Mouse (Mus musculus) forebrain, embryonic 11.5 days (tissue): ENCODE measurements at regions not wholly inside any gene's neighbourhood (a gene's known extent, or its start where the extent isn't known, plus 50 kb on each side); places are given as distances from the start of the nearest gene placed in this dataset.
"Not testable (repeated sequence)": the region's sequence is repeated elsewhere in the genome, so short reads cannot be mapped to it uniquely, and the experiment has no call there.

Experiments
- ATAC-seq: fragments of 200-750 bp; cut with Nextera tagmentation; replicated peaks from 2 replicates; pipeline ENCODE4 v1.8.0; 2017; ENCODE audit warnings: moderate TSS enrichment; ENCODE audit not compliant: low FRiP score
- DNase-seq: peaks from one replicate; pipeline ENCODE4 v3.0.0-alpha.2; 2017; ENCODE audit warnings: low spot score
- H3K27ac ChIP-seq: fragments of 300-500 bp; sonication (generic); 2 replicates; pipeline ENCODE4 v1.5.1; 2014; ENCODE audit warnings: low read depth, low read length
- H3K27me3 ChIP-seq: fragments of 300-500 bp; sonication (generic); 2 replicates; pipeline ENCODE4 v1.6.1; 2014; ENCODE audit warnings: mild to moderate bottlenecking, low read length, mixed read lengths; ENCODE audit not compliant: control insufficient read depth, insufficient read depth
- H3K36me3 ChIP-seq: fragments of 300-500 bp; sonication (generic); 2 replicates; pipeline ENCODE4 v1.6.1; 2014; ENCODE audit warnings: mild to moderate bottlenecking, low read length, moderate library complexity, mixed read lengths; ENCODE audit not compliant: control insufficient read depth, insufficient read depth
- H3K4me1 ChIP-seq: fragments of 300-500 bp; sonication (generic); replicated peaks from 2 replicates; pipeline ENCODE4 v1.6.1; 2014; ENCODE audit warnings: low read length, mixed read lengths; ENCODE audit not compliant: control insufficient read depth, insufficient read depth
- H3K4me2 ChIP-seq: fragments of 300-500 bp; sonication (generic); 2 replicates; pipeline ENCODE4 v1.6.1; 2014; ENCODE audit warnings: low read depth, mild to moderate bottlenecking, low read length, moderate library complexity, mixed read lengths; ENCODE audit not compliant: severe bottlenecking
- H3K4me3 ChIP-seq: fragments of 300-500 bp; sonication (generic); 2 replicates; pipeline ENCODE4 v1.5.1; 2014; ENCODE audit warnings: low read depth, low read length
- H3K9ac ChIP-seq: fragments of 300-500 bp; sonication (generic); 2 replicates; pipeline ENCODE4 v1.6.1; 2014; ENCODE audit warnings: low read length
- H3K9me3 ChIP-seq: fragments of 300-500 bp; sonication (generic); 2 replicates; pipeline ENCODE4 v1.6.1; 2016; ENCODE audit warnings: low read length, mixed read lengths; ENCODE audit not compliant: control insufficient read depth
- WGBS: fragments of 180-500 bp; shearing (Covaris S2); extraction: QIAGEN DNeasy Blood & Tissue Kit; methylation state at CpG from one replicate; pipeline ENCODE4 v1.1.7; 2014; 5-methylcytosine and 5-hydroxymethylcytosine counted together

DNA sequence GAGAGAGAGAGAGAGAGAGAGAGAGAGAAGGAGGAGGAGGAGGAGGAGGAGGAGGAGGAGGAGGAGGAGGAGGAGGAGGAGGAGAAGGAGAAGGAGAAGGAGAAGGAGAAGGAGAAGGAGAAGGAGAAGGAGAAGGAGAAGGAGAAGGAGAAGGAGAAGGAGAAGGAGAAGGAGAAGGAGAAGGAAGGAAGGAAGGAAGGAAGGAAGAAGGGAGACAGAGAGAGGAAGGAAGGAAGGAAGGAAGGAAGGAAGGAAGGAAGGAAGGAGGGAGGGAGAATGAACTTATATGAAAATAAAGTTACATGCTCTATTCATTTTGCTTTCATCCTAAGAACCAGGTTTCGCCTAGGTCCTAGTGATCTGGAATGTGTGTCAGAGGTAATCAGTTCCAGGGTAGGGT, 302.4 kb upstream of the Irx2 start:
- H3K4me2 ChIP-seq, ATAC-seq, H3K4me3 ChIP-seq, H3K9ac ChIP-seq, DNase-seq, H3K9me3 ChIP-seq, H3K36me3 ChIP-seq, H3K27me3 ChIP-seq, H3K27ac ChIP-seq, H3K4me1 ChIP-seq: not testable (repeated sequence)
- 70% methylated on average over 1 of the region's 1 CpGs for WGBS

- H3K36me3 ChIP-seq = no peaks in the 10 kb centered on the region
- H3K9ac ChIP-seq = no peak overlapping the region
- WGBS = 3% methylated on average over 6 of the region's 6 CpGs
- H3K4me2 ChIP-seq = no peak overlapping the region
- peaks cover 2% of the 10 kb centered on the region; the same call in 1 of the 2 replicates for H3K4me1 ChIP-seq
- no peak overlapping the region for H3K27ac ChIP-seq
- ATAC-seq = peak; percentile 71
- no peaks in the 10 kb centered on the region for H3K9me3 ChIP-seq
- no peak for DNase-seq
- no peak overlapping the region for H3K4me3 ChIP-seq
- H3K27me3 ChIP-seq = peaks cover 77% of the 10 kb centered on the region
These were observed 282.9 kb upstream of the Irx2 start for GRCm38 (mm10) chr13:72345647-72346133.

GRCm38 (mm10) chr13:72346207-72346943, 282.2 kb upstream of the Irx2 start:
- ATAC-seq (peak; percentile 63; the same call in 1 of the 2 replicates), DNase-seq (no peak)
- Histone ChIP-seq H3K36me3 (no peaks in the 10 kb centered on the region), H3K4me2 (no peak overlapping the region), H3K9me3 (no peaks in the 10 kb centered on the region), H3K9ac (no peak overlapping the region), H3K27me3 (peaks cover 76% of the 10 kb centered on the region), H3K4me3 (no peak overlapping the region), H3K4me1 (peaks cover 2% of the 10 kb centered on the region; the same call in 1 of the 2 replicates), H3K27ac (no peak overlapping the region)
- WGBS = 18% methylated on average over 21 of the region's 21 CpGs

GRCm38 (mm10) chr13:72346944-72347586, 281.6 kb upstream of the Irx2 start:
- no peaks in the 10 kb centered on the region for H3K9me3 ChIP-seq
- no peak overlapping the region for H3K27ac ChIP-seq
- no peak overlapping the region for H3K4me2 ChIP-seq
- ATAC-seq (no peak), DNase-seq (no peak)
- peaks cover 2% of the 10 kb centered on the region; the same call in 1 of the 2 replicates for H3K4me1 ChIP-seq
- no peak overlapping the region for H3K9ac ChIP-seq
- peaks cover 80% of the 10 kb centered on the region for H3K27me3 ChIP-seq
- H3K36me3 ChIP-seq = no peaks in the 10 kb centered on the region
- no peak overlapping the region for H3K4me3 ChIP-seq
- WGBS = 84% methylated on average over 14 of the region's 14 CpGs

GRCm38 (mm10) chr13:72352641-72353181, 275.9 kb upstream of the Irx2 start:
- H3K4me3 ChIP-seq = no peak overlapping the region
- no peaks in the 10 kb centered on the region for H3K9me3 ChIP-seq
- no peak overlapping the region for H3K9ac ChIP-seq
- H3K4me1 ChIP-seq = peaks cover 2% of the 10 kb centered on the region; the same call in 1 of the 2 replicates
- WGBS = 19% methylated on average over 18 of the region's 18 CpGs
- no peak overlapping the region for H3K27ac ChIP-seq
- peak; percentile 74 for ATAC-seq
- peaks cover 77% of the 10 kb centered on the region for H3K27me3 ChIP-seq
- H3K36me3 ChIP-seq = no peaks in the 10 kb centered on the region
- DNase-seq = peak; percentile 73
- H3K4me2 ChIP-seq = peak overlapping the region; percentile 19; the same call in 1 of the 2 replicates

DNA sequence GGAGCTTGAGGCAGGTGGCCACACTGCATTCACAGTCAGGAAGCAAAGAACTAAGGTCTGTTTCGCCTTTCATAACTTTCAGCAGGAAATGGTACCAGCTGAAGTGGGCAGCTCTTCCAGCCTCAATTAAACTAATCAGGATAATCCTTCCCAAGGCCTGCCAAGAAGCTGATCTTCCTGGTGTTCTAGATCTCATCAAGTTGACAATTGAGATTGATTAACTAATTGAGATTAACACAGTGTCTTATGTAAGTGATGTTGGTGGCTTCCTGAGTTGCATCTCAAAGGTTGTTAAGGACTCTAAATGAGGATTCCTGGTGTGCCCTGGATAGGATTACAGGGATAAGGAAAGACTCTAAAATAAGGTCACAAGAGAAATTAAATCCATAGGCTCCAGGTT, 273.3 kb upstream of the Irx2 start:
- H3K9ac ChIP-seq = no peak overlapping the region
- ATAC-seq (no peak), DNase-seq (no peak)
- H3K4me3 ChIP-seq = no peak overlapping the region
- peaks cover 2% of the 10 kb centered on the region; the same call in 1 of the 2 replicates for H3K4me1 ChIP-seq
- H3K27me3 ChIP-seq = peaks cover 73% of the 10 kb centered on the region
- H3K36me3 ChIP-seq = no peaks in the 10 kb centered on the region
- no peak overlapping the region for H3K4me2 ChIP-seq
- WGBS = 33% methylated on average over 1 of the region's 1 CpGs
- no peaks in the 10 kb centered on the region for H3K9me3 ChIP-seq
- no peak overlapping the region for H3K27ac ChIP-seq

- no peak overlapping the region for H3K9ac ChIP-seq
- no peak for ATAC-seq
- no peaks in the 10 kb centered on the region for H3K36me3 ChIP-seq
- H3K4me1 ChIP-seq = peaks cover 2% of the 10 kb centered on the region; the same call in 1 of the 2 replicates
- no peak overlapping the region for H3K27ac ChIP-seq
- H3K4me3 ChIP-seq = no peak overlapping the region
- H3K27me3 ChIP-seq = peaks cover 69% of the 10 kb centered on the region
- H3K9me3 ChIP-seq = no peaks in the 10 kb centered on the region
- whole genome bisulfite sequencing = 66% methylated on average over 3 of the region's 3 CpGs
- H3K4me2 ChIP-seq = no peak overlapping the region
- DNase-seq = no peak
These were observed 272.8 kb upstream of the Irx2 start for GRCm38 (mm10) chr13:72355821-72356220.

GRCm38 (mm10) chr13:72358243-72358904, 270.2 kb upstream of the Irx2 start:
- no peaks in the 10 kb centered on the region for H3K36me3 ChIP-seq
- peaks cover 77% of the 10 kb centered on the region for H3K27me3 ChIP-seq
- DNase-seq (no peak), ATAC-seq (no peak)
- no peak overlapping the region for H3K27ac ChIP-seq
- no peaks in the 10 kb centered on the region for H3K9me3 ChIP-seq
- no peak overlapping the region for H3K9ac ChIP-seq
- no peak overlapping the region for H3K4me3 ChIP-seq
- no peak overlapping the region for H3K4me2 ChIP-seq
- WGBS = 32% methylated on average over 8 of the region's 8 CpGs
- H3K4me1 ChIP-seq = no peaks in the 10 kb centered on the region
